Mouse (Mus musculus) stomach, postnatal 0 days (tissue): ENCODE data around the gene Ctps2. TPM values are rescaled to one million over a fixed set of nuclear protein-coding genes. Genes with fewer than 3 reads are reported as not detected.

Source experiments
- ATAC-seq: fragments of 200-750 bp; cut with Nextera tagmentation; 2 replicates; pipeline ENCODE4 v1.8.0; 2017; ENCODE audit not compliant: low FRiP score, low TSS enrichment
- DNase-seq: peaks from one replicate; pipeline ENCODE4 v3.0.0-alpha.2; 2016; ENCODE audit warnings: low spot score
- H3K27ac ChIP-seq: fragments of 300-500 bp; sonication (generic); replicated peaks from 2 replicates; pipeline ENCODE4 v1.5.1; 2014; ENCODE audit warnings: mild to moderate bottlenecking, control low read depth
- H3K27me3 ChIP-seq: fragments of 300-500 bp; sonication (generic); 2 replicates; pipeline ENCODE4 v1.6.1; 2014; ENCODE audit warnings: low read length; ENCODE audit not compliant: control insufficient read depth, insufficient read depth
- H3K36me3 ChIP-seq: fragments of 300-500 bp; sonication (generic); 2 replicates; pipeline ENCODE4 v1.6.1; 2014; ENCODE audit warnings: low read length, mixed read lengths; ENCODE audit not compliant: control insufficient read depth, insufficient read depth
- H3K4me1 ChIP-seq: fragments of 300-500 bp; sonication (generic); replicated peaks from 2 replicates; pipeline ENCODE4 v1.6.1; 2014; ENCODE audit warnings: antibody characterized with exemption; ENCODE audit not compliant: control insufficient read depth, insufficient read depth
- H3K4me2 ChIP-seq: fragments of 300-500 bp; sonication (generic); replicated peaks from 2 replicates; pipeline ENCODE4 v1.6.1; 2014; ENCODE audit warnings: low read depth, mild to moderate bottlenecking, control low read depth, moderate library complexity
- H3K4me3 ChIP-seq: fragments of 300-500 bp; sonication (generic); 2 replicates; pipeline ENCODE4 v1.5.1; 2014; ENCODE audit warnings: low read depth, low read length, control low read depth
- H3K9ac ChIP-seq: fragments of 300-500 bp; sonication (generic); 2 replicates; pipeline ENCODE4 v1.6.1; 2014; ENCODE audit warnings: mild to moderate bottlenecking, low read length, control low read depth, mixed read lengths
- H3K9me3 ChIP-seq: fragments of 300-500 bp; sonication (generic); 2 replicates; pipeline ENCODE4 v1.6.1; 2016; ENCODE audit warnings: low read length; ENCODE audit not compliant: control insufficient read depth
- CTCF ChIP-seq: IDR thresholded peaks from 2 replicates; pipeline ENCODE4 v1.5.1; 2016; ENCODE audit warnings: antibody characterized with exemption, low read depth, mild to moderate bottlenecking, moderate library complexity
- EP300 ChIP-seq: optimal IDR thresholded peaks from 2 replicates; pipeline ENCODE3; 2016; ENCODE audit warnings: antibody characterized with exemption
- WGBS: fragments of 180-500 bp; shearing (Covaris S2); extraction: QIAGEN DNeasy Blood & Tissue Kit; methylation state at CpG from one replicate; pipeline ENCODE4 v1.1.7; 2014; 5-methylcytosine and 5-hydroxymethylcytosine counted together
- polyA plus RNA-seq: library from polyadenylated mRNA; unstranded; fragments of >200 nt; fragmentation: Nextera tagmentation; extraction: Ambion mirVana; gene quantifications from 2 replicates; pipeline ENCODE4 v1.2.1, GENCODE M21; 2015

The Ctps2 gene
- 39.1 and 40.9 TPM in 2 replicates for polyA plus RNA-seq

DNA sequence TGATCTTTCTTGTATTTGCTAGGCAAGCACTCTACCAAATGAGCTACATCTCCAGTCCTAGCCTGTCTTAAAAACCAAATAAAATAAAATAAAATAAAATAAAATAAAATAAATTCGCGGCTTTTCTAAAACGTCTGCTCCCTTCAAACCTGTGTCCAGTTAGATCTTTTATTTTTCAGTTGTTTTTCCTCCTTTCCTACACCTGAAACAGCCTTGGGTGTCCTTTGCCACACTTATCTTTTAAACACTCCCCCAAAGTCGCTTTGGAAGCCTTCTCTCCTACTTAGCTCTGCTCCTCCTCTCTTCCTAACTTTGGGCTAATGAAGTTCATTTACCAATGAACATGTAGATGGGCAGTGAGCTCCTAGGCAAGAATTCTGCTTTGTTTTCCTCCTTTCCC is at the start of gene Ctps2:
TSS of gene Ctps2 (plus strand) at position 301 of the 400 bp plus-strand sequence.
- Histone ChIP-seq H3K4me1 (no peaks in the 10 kb centered on the region), H3K36me3 (no peaks in the 10 kb centered on the region), H3K9ac (peak within 1 kb of the TSS; percentile 67), H3K27me3 (no peaks in the 10 kb centered on the region), H3K4me3 (peak within 1 kb of the TSS; percentile 57), H3K4me2 (peak within 1 kb of the TSS; percentile 60), H3K27ac (peak within 1 kb of the TSS; percentile 83), H3K9me3 (no peaks in the 10 kb centered on the region)
- no peak for DNase-seq
- no peak for TF ChIP-seq CTCF
- no peak for TF ChIP-seq EP300
- no peak for ATAC-seq
- 18% methylated on average over 4 of the region's 4 CpGs for WGBS

DNA sequence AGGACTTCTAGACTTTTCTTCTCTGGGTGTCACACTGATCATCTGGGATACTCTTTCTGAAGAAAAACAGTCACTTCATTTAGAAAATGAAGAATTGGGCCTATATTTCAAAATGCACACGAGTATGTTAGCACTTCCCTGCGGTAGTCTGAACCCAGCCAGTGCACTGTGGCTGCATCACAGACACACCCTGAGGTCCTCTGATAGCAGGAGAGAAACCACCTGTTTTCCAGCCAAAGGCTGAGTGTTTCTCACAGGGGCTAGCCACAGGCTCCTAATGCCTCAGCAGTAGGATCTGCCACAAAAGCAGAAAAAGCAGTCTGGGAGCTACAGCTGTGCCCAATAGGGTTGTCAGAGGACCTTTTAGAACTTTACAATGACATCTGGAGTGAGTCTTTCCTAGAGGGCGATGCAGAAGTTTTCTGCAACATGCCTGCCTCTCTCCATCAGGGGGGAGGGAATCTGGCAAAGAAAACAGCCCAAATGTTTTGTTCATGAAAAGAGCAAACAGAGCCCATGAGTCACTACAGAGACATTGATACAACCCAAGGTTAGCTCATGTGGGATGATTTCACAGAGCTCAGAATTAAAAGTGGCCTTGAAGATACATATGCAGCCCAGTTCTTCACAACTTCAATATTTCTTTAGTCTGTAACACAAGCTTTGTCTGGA is 32.6 kb upstream of the Ctps2 start:
- TF ChIP-seq EP300 (no peak), CTCF (no peak)
- H3K36me3 ChIP-seq, result no peaks in the 10 kb centered on the region
- no peaks in the 10 kb centered on the region for H3K27me3 ChIP-seq
- no peak overlapping the region for H3K4me2 ChIP-seq
- no peaks in the 10 kb centered on the region for H3K4me1 ChIP-seq
- no peak overlapping the region for H3K9ac ChIP-seq
- no peak for ATAC-seq
- 69% methylated on average over 3 of the region's 3 CpGs for WGBS
- no peak for DNase-seq
- H3K9me3 ChIP-seq, result no peaks in the 10 kb centered on the region
- H3K27ac ChIP-seq, result no peak overlapping the region
- H3K4me3 ChIP-seq, result no peak overlapping the region

DNA sequence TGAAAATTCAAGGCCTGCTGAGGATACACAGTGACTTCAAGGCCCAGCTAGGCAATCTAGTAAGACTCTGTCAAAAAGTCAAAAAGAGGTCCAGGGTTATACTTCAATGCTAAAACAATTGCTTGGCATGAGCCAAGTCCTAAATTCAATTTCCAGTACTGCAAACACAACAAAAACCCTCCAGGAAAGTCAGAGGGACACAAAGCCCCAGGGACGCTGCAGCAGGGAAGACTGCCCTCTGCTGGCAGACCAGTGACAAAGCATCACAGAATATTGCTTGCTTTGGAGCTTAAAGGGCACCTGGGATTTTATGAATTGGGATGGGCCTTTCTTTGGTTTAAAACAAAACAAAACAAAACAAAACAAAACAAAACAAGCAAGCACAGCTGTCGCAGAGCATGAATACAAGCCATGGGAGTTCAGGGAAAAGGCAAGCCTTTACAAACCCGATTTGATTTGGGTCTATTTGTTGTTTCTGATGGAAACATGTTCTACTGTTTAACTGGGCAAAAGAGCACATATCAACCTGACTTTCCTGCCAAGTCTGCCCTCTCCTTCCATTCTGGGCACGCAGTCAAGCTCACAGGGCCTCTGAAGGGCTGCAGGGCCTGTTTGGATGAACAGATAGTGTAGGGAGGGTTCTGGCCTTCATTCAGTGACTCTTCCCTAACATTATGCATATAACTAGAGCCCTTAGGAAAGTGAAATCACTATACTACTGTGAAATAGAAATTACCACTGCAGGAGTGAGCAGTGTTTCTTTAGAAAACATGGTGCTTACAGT is 29.1 kb upstream of the Ctps2 start:
- TF ChIP-seq CTCF (peak; percentile 79), EP300 (no peak)
- Histone ChIP-seq H3K4me2 (no peak overlapping the region), H3K27me3 (no peaks in the 10 kb centered on the region), H3K9ac (no peak overlapping the region), H3K4me1 (no peaks in the 10 kb centered on the region), H3K36me3 (no peaks in the 10 kb centered on the region), H3K27ac (no peak overlapping the region), H3K4me3 (no peak overlapping the region), H3K9me3 (no peaks in the 10 kb centered on the region)
- DNase-seq, result peak; percentile 18
- ATAC-seq, result no peak
- 39% methylated on average over 4 of the region's 4 CpGs for WGBS

DNA sequence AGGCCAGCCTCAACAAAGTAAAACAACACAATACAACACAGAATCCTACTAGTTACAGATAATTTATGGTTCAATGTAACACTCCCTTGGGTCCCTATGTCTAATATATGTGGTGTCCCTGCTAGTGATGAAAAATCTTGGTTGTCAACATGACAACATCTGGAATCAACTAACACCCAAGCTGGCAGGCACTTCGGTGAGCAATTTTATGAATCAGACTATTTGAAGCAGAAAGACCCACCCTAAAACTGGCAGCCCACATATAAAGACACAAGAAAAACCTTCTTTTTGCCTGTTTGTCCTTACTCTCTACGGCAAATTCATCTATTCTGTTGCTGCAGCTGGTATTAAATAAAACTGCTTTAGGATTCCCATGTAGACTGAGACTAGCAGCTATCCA is 27.3 kb upstream of the Ctps2 start:
- H3K36me3 ChIP-seq, result no peaks in the 10 kb centered on the region
- WGBS, result 88% methylated on average over 2 of the region's 2 CpGs
- no peaks in the 10 kb centered on the region for H3K9me3 ChIP-seq
- H3K27me3 ChIP-seq, result no peaks in the 10 kb centered on the region
- H3K9ac ChIP-seq, result no peak overlapping the region
- DNase-seq (no peak), ATAC-seq (no peak)
- H3K4me1 ChIP-seq, result no peaks in the 10 kb centered on the region
- TF ChIP-seq CTCF (no peak), EP300 (no peak)
- no peak overlapping the region for H3K4me2 ChIP-seq
- no peak overlapping the region for H3K27ac ChIP-seq
- H3K4me3 ChIP-seq, result no peak overlapping the region

DNA sequence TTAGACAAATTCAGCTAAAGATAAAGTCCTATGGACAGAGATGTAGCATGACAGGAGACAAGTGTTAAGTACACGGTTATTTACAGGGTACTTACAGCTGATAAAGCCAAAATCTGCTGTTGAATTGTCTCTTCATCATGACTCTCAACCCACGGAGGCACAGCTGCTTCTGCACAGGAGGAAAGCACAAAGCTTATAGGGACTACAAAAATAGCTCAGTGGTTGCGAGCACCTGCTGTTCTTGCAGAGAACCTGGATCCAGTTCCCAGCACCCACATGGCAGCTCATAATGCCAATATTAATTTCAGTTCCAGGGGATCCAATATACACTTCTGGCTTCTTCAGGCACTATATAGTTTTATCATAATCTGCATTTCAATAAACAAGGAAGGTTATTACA is 22.8 kb upstream of the Ctps2 start:
- no peaks in the 10 kb centered on the region for H3K9me3 ChIP-seq
- H3K36me3 ChIP-seq, result no peaks in the 10 kb centered on the region
- TF ChIP-seq CTCF (no peak), EP300 (no peak)
- ATAC-seq (no peak), DNase-seq (no peak)
- no peak overlapping the region for H3K4me3 ChIP-seq
- 89% methylated on average over 3 of the region's 3 CpGs for WGBS
- no peak overlapping the region for H3K4me2 ChIP-seq
- H3K4me1 ChIP-seq, result no peaks in the 10 kb centered on the region
- no peaks in the 10 kb centered on the region for H3K27me3 ChIP-seq
- H3K9ac ChIP-seq, result no peak overlapping the region
- H3K27ac ChIP-seq, result no peak overlapping the region
